Mouse (Mus musculus): ENCODE data around the gene Dpp7.

DNA sequence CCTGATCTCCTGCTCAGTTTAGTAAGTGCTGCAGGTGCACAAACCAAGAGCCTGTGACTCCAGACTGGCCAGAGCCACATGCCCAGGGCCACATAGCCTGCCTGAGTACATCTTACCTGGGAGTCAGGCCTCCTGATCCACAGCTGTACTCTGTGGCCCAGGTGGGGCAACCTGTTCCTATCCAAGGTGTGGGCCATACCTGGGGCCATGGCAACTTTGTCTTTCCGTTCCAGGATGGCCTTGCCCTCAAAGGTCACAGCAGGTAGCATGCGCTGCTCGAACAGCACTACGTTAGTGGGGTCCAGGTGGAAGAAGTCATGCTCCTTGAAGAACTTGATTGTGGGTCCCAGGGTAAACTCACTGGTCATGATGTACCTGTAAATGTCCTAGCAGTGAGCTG, 8.2 kb upstream of the Dpp7 start:
- TF ChIP-seq CTCF (IDR thresholded peaks at IDR 0.05) = no peak
- no peak for TF ChIP-seq EP300 (IDR thresholded peaks at IDR 0.05; ENCODE audit: insufficient read depth, low read depth, low read length)
